Mouse (Mus musculus) lung, adult 2 months (tissue): ENCODE measurements around the gene Mtrex.

ENCODE experiments used
- CTCF ChIP-seq: fragments of 200-500 bp; IDR thresholded peaks from 2 replicates; pipeline ENCODE4 v1.5.1; 2011; ENCODE audit warnings: mild to moderate bottlenecking, low read length, control low read depth; ENCODE audit not compliant: insufficient read depth
- POLR2A ChIP-seq: fragments of 200-500 bp; IDR thresholded peaks from 2 replicates; pipeline ENCODE4 v1.6.1; 2011; ENCODE audit warnings: low read depth, mild to moderate bottlenecking, control low read depth, low read length, borderline replicate concordance; ENCODE audit errors: extremely low read depth

- TF ChIP-seq POLR2A (no peak), CTCF (no peak)
Measured at GRCm38 (mm10) chr13:112823911-112824648, 103.1 kb downstream of the Mtrex start.
